In genomic region chr16:63016144-63016543, GRCm38 (mm10) we compare ENCODE assay signal across 9 mouse cellular contexts.
DNase-seq lines count a peak whose midpoint lies in the region; ATAC-seq lines count a peak whose summit lies in the region.
"Had no signal": no experiment of that assay in that cellular context is flagged by ENCODE, and none has a peak within 500 bp of the region (broad histone marks: within the 10 kb centered on the region; RNA-seq: fewer than 3 reads in every experiment).

No protein-coding gene starts in this region.

- peak; percentile 76; the same call in 1 of the 2 replicates for ATAC-seq in neural tube, embryonic 11.5 days (ENCODE audit: insufficient read depth, low FRiP score, low TSS enrichment)
- no peak for ATAC-seq in neural tube, embryonic 15.5 days (ENCODE audit: low FRiP score)
- peak; percentile 72; the same call in 1 of the 2 replicates for ATAC-seq in forebrain, embryonic 12.5 days (ENCODE audit: low FRiP score)
- peak; percentile 63; the same call in 1 of the 2 replicates for ATAC-seq in midbrain, embryonic 11.5 days (ENCODE audit: low FRiP score)

- no peak overlapping the region for H3K9ac ChIP-seq in neural tube, embryonic 11.5 days (ENCODE audit: low read length)
- no peak overlapping the region for H3K9ac ChIP-seq in neural tube, embryonic 15.5 days (replicated peaks)
- no peak overlapping the region for H3K9ac ChIP-seq in forebrain, embryonic 12.5 days
- no peak overlapping the region for H3K9ac ChIP-seq in midbrain, embryonic 11.5 days (ENCODE audit: low read length)

- no peaks in the 10 kb centered on the region for H3K9me3 ChIP-seq in neural tube, embryonic 11.5 days (ENCODE audit: control insufficient read depth, low read length)
- H3K9me3 ChIP-seq in neural tube, embryonic 15.5 days (replicated peaks): no peaks in the 10 kb centered on the region
- H3K9me3 ChIP-seq in forebrain, embryonic 12.5 days: no peaks in the 10 kb centered on the region
- H3K9me3 ChIP-seq in midbrain, embryonic 11.5 days (ENCODE audit: control insufficient read depth, low read length): no peaks in the 10 kb centered on the region

- no peak overlapping the region for H3K4me3 ChIP-seq in neural tube, embryonic 11.5 days (ENCODE audit: low read depth, low read length)
- H3K4me3 ChIP-seq in neural tube, embryonic 15.5 days (replicated peaks): no peak overlapping the region
- H3K4me3 ChIP-seq in forebrain, embryonic 12.5 days (replicated peaks): no peak overlapping the region
- H3K4me3 ChIP-seq in midbrain, embryonic 11.5 days (ENCODE audit: low read depth, low read length): no peak overlapping the region

- H3K4me2 ChIP-seq in neural tube, embryonic 11.5 days (ENCODE audit: low read depth): no peak overlapping the region
- H3K4me2 ChIP-seq in neural tube, embryonic 15.5 days: no peak overlapping the region
- no peak overlapping the region for H3K4me2 ChIP-seq in forebrain, embryonic 12.5 days
- no peak overlapping the region for H3K4me2 ChIP-seq in midbrain, embryonic 11.5 days

- 48% methylated on average over 1 of the region's 1 CpGs for WGBS in neural tube, embryonic 11.5 days
- WGBS in neural tube, embryonic 15.5 days: 44% methylated on average over 1 of the region's 1 CpGs
- WGBS in forebrain, embryonic 12.5 days: 33% methylated on average over 1 of the region's 1 CpGs
- WGBS in midbrain, embryonic 11.5 days: 38% methylated on average over 1 of the region's 1 CpGs

- H3K27ac ChIP-seq in neural tube, embryonic 11.5 days (ENCODE audit: low read depth, low read length): no peak overlapping the region
- H3K27ac ChIP-seq in neural tube, embryonic 15.5 days (replicated peaks): no peak overlapping the region
- no peak overlapping the region for H3K27ac ChIP-seq in forebrain, embryonic 12.5 days
- no peak overlapping the region for H3K27ac ChIP-seq in midbrain, embryonic 11.5 days (ENCODE audit: low read depth, low read length)
- H3K27ac ChIP-seq: macrophage had no signal

- DNase-seq in cerebellum, adult 11 months: peak; percentile 12
- no peak for DNase-seq in cerebellum, adult 11-12 months
- peak; percentile 43 for DNase-seq in neural tube, embryonic 11.5 days (ENCODE audit: low spot score)
- DNase-seq in midbrain, embryonic 11.5 days (ENCODE audit: low spot score, missing footprints): peak; percentile 93
- no peak for DNase-seq in ovary, adult 18-20 months (ENCODE audit: low spot score)
- no peak for DNase-seq in gastrocnemius, postnatal 25 days

- H3K4me1 ChIP-seq in neural tube, embryonic 11.5 days (ENCODE audit: control insufficient read depth, insufficient read depth, low read length): no peaks in the 10 kb centered on the region
- no peaks in the 10 kb centered on the region for H3K4me1 ChIP-seq in neural tube, embryonic 15.5 days
- peaks cover 3% of the 10 kb centered on the region; the same call in 1 of the 2 replicates for H3K4me1 ChIP-seq in forebrain, embryonic 12.5 days
- H3K4me1 ChIP-seq in midbrain, embryonic 11.5 days (ENCODE audit: control insufficient read depth, insufficient read depth, low read length): no peaks in the 10 kb centered on the region

- H3K36me3 ChIP-seq in neural tube, embryonic 11.5 days (ENCODE audit: control insufficient read depth, insufficient read depth, low read length): no peaks in the 10 kb centered on the region
- no peaks in the 10 kb centered on the region for H3K36me3 ChIP-seq in neural tube, embryonic 15.5 days
- no peaks in the 10 kb centered on the region for H3K36me3 ChIP-seq in forebrain, embryonic 12.5 days (replicated peaks)
- H3K36me3 ChIP-seq in midbrain, embryonic 11.5 days (ENCODE audit: control insufficient read depth, insufficient read depth, low read length): no peaks in the 10 kb centered on the region

- no peaks in the 10 kb centered on the region for H3K27me3 ChIP-seq in neural tube, embryonic 11.5 days (ENCODE audit: control insufficient read depth, insufficient read depth, low read length)
- H3K27me3 ChIP-seq in neural tube, embryonic 15.5 days (replicated peaks): no peaks in the 10 kb centered on the region
- H3K27me3 ChIP-seq in forebrain, embryonic 12.5 days: no peaks in the 10 kb centered on the region
- no peaks in the 10 kb centered on the region for H3K27me3 ChIP-seq in midbrain, embryonic 11.5 days (ENCODE audit: control insufficient read depth, insufficient read depth, low read length)

Comparison
In these comparisons a context has a peak if more than half of its experiments do, and no peak if none do; other contexts are left out.
1. DNase-seq: peak in cerebellum, adult 11 months (single experiment), neural tube, embryonic 11.5 days (single experiment) and midbrain, embryonic 11.5 days (single experiment); none in cerebellum, adult 11-12 months (single experiment), ovary, adult 18-20 months (single experiment) and gastrocnemius, postnatal 25 days (single experiment).